Mouse (Mus musculus) heart, embryonic 11.5 days (tissue): ENCODE data around the gene Epha10. TPM values are rescaled to one million over a fixed set of nuclear protein-coding genes. Genes with fewer than 3 reads are reported as not detected.

ENCODE experiments used
- ATAC-seq: fragments of 200-750 bp; cut with Nextera tagmentation; replicated peaks from 2 replicates; pipeline ENCODE4 v1.8.0; 2017; ENCODE audit warnings: moderate library complexity; ENCODE audit not compliant: insufficient number of reproducible peaks, low FRiP score, low TSS enrichment
- H3K27ac ChIP-seq: fragments of 300-500 bp; sonication (generic); 2 replicates; pipeline ENCODE4 v1.5.1; 2014; ENCODE audit warnings: mild to moderate bottlenecking, low read depth, low read length
- H3K27me3 ChIP-seq: fragments of 300-500 bp; sonication (generic); 2 replicates; pipeline ENCODE4 v1.6.1; 2014; ENCODE audit warnings: mild to moderate bottlenecking, low read length, mixed read lengths; ENCODE audit not compliant: control insufficient read depth, insufficient read depth
- H3K36me3 ChIP-seq: fragments of 300-500 bp; sonication (generic); 2 replicates; pipeline ENCODE4 v1.6.1; 2014; ENCODE audit warnings: mild to moderate bottlenecking, low read length, moderate library complexity, mixed read lengths; ENCODE audit not compliant: control insufficient read depth, insufficient read depth
- H3K4me1 ChIP-seq: fragments of 300-500 bp; sonication (generic); 2 replicates; pipeline ENCODE4 v1.6.1; 2014; ENCODE audit warnings: low read length; ENCODE audit not compliant: control insufficient read depth, insufficient read depth
- H3K4me2 ChIP-seq: fragments of 300-500 bp; sonication (generic); 2 replicates; pipeline ENCODE4 v1.6.1; 2014; ENCODE audit warnings: mild to moderate bottlenecking, moderate library complexity
- H3K4me3 ChIP-seq: fragments of 300-500 bp; sonication (generic); 2 replicates; pipeline ENCODE4 v1.5.1; 2014; ENCODE audit warnings: low read depth, low read length
- H3K9ac ChIP-seq: fragments of 300-500 bp; sonication (generic); 2 replicates; pipeline ENCODE4 v1.6.1; 2014; ENCODE audit warnings: mild to moderate bottlenecking, low read depth, low read length, moderate library complexity
- H3K9me3 ChIP-seq: fragments of 300-500 bp; sonication (generic); replicated peaks from 2 replicates; pipeline ENCODE4 v1.6.1; 2016; ENCODE audit warnings: low read length; ENCODE audit not compliant: control insufficient read depth
- whole genome bisulfite sequencing: fragments of 180-500 bp; shearing (Covaris S2); extraction: QIAGEN DNeasy Blood & Tissue Kit; methylation state at CpG from one replicate; pipeline ENCODE4 v1.1.7; 2014; ENCODE audit not compliant: insufficient replicate concordance; 5-methylcytosine and 5-hydroxymethylcytosine counted together
- polyA plus RNA-seq: library from polyadenylated mRNA; unstranded; fragments of >200 nt; fragmentation: Nextera tagmentation; extraction: Ambion mirVana; gene quantifications from 2 replicates; pipeline ENCODE4 v1.2.1, GENCODE M21; 2014

Gene Epha10
- polyA plus RNA-seq, 1 experiment from 2014 or later = not detected

DNA sequence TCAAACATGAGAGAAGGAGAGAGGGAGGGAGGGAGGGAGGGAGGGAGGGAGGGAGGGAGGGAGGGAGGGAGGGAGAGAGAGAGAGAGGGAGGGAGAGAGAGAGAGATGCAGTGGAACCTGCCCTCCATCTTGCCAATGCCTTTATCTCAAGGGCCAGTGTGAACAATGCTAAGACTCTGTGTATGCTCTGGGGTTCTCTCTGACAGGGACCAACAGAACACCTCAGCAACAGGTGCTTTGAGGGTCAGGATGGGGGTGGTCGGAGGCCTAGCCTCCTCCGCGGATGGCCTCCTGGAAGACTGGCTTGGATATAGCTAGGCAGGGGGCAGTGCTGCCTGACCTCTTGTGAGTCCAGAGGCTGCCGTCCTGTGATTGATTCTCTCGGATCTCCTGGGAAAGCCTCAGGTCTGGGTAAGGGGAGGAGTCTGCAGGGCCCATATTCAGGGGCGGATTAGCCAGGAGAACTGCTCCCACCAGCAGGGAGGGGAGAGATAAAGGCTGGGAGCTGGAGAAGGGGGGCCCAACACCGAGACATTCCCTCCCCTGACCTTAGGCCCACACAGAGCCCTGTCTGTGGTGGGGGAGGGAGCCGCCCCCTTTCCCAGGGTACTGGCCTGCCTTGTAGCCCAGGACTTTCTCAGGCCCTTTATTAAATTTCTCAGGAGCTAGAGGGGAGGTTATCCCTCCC is 84.4 kb downstream of the Epha10 start:
- H3K9ac ChIP-seq = 0 out of 2 replicates have a peak overlapping the region, but pooled peaks have one; percentile 7
- no peaks in the 10 kb centered on the region for H3K9me3 ChIP-seq
- H3K4me1 ChIP-seq = no peaks in the 10 kb centered on the region
- no peaks in the 10 kb centered on the region for H3K36me3 ChIP-seq
- WGBS = 12% methylated on average over 8 of the region's 8 CpGs
- ATAC-seq = no peak
- peaks cover under 1% of the 10 kb centered on the region; the same call in 1 of the 2 replicates for H3K27me3 ChIP-seq
- no peak overlapping the region for H3K27ac ChIP-seq
- H3K4me3 ChIP-seq = no peak overlapping the region
- H3K4me2 ChIP-seq = no peak overlapping the region

Other genes with a start within 250 kb of the Epha10 start
- gene Pou3f1, start 224.1 kb upstream of the Epha10 start, polyA plus RNA-seq = 0.21 and 0.24 TPM in 2 replicates
- 57.1 and 60.7 TPM in 2 replicates for gene Utp11, start 187.3 kb upstream of the Epha10 start, polyA plus RNA-seq
- 6.3 and 6.4 TPM in 2 replicates for gene Fhl3, start 180.2 kb upstream of the Epha10 start, polyA plus RNA-seq
- 109 and 113 TPM in 2 replicates for gene Sf3a3, start 166.1 kb upstream of the Epha10 start, polyA plus RNA-seq
- gene Inpp5b, start 139.0 kb upstream of the Epha10 start, polyA plus RNA-seq = 18.5 and 19.2 TPM in 2 replicates
- gene Mtf1, start 78.8 kb upstream of the Epha10 start, polyA plus RNA-seq = 11.0 and 13.5 TPM in 2 replicates
- 25.4 and 28.0 TPM in 2 replicates for gene Yrdc, start 30.2 kb upstream of the Epha10 start, polyA plus RNA-seq
- 41.4 and 46.3 TPM in 2 replicates for gene 1110065P20Rik, start 29.7 kb upstream of the Epha10 start, polyA plus RNA-seq
- gene Maneal, start 18.7 kb upstream of the Epha10 start, polyA plus RNA-seq = 0.13 and 0.21 TPM in 2 replicates
- gene 9930104L06Rik, start 56.1 kb downstream of the Epha10 start, polyA plus RNA-seq = 3.2 and 5.4 TPM in 2 replicates
- 131 and 136 TPM in 2 replicates for gene Cdca8, start 58.4 kb downstream of the Epha10 start, polyA plus RNA-seq
- 6.9 and 10.4 TPM in 2 replicates for gene Rspo1, start 105.5 kb downstream of the Epha10 start, polyA plus RNA-seq
- 61.9 and 65.9 TPM in 2 replicates for gene Gnl2, start 135.7 kb downstream of the Epha10 start, polyA plus RNA-seq
- 0.14 and 0.20 TPM in 2 replicates for gene Dnali1, start 184.8 kb downstream of the Epha10 start, polyA plus RNA-seq
- 20.6 and 20.8 TPM in 2 replicates for gene Snip1, start 185.8 kb downstream of the Epha10 start, polyA plus RNA-seq
- gene Meaf6, start 204.2 kb downstream of the Epha10 start, polyA plus RNA-seq = 53.4 and 55.4 TPM in 2 replicates
- 1.1 TPM in 2 replicates for gene Zc3h12a, start 246.9 kb downstream of the Epha10 start, polyA plus RNA-seq